Mouse (Mus musculus) lung, embryonic 15.5 days (tissue): Measurements from ENCODE around the gene Olfr206. TPM values are rescaled to one million over a fixed set of nuclear protein-coding genes. Genes with fewer than 3 reads are reported as not detected.
"Not testable (repeated sequence)": the region's sequence is repeated elsewhere in the genome, so short reads cannot be mapped to it uniquely, and the experiment has no call there.

Experiments
- ATAC-seq: fragments of 200-750 bp; cut with Nextera tagmentation; 2 replicates; pipeline ENCODE4 v1.8.0; 2017; ENCODE audit warnings: moderate number of reproducible peaks, borderline replicate concordance; ENCODE audit not compliant: low FRiP score, low TSS enrichment; ENCODE audit errors: extremely low read depth
- H3K27ac ChIP-seq: fragments of 300-500 bp; sonication (generic); 2 replicates; pipeline ENCODE4 v1.5.1; 2015; ENCODE audit warnings: moderate library complexity, mild to moderate bottlenecking, inconsistent platforms
- H3K27me3 ChIP-seq: fragments of 300-500 bp; sonication (generic); 2 replicates; pipeline ENCODE4 v1.6.1; 2015; ENCODE audit warnings: inconsistent platforms
- H3K36me3 ChIP-seq: fragments of 300-500 bp; sonication (generic); 2 replicates; pipeline ENCODE4 v1.6.1; 2015; ENCODE audit warnings: inconsistent platforms
- H3K4me1 ChIP-seq: fragments of 300-500 bp; sonication (generic); 2 replicates; pipeline ENCODE4 v1.6.1; 2015; ENCODE audit warnings: inconsistent platforms
- H3K4me2 ChIP-seq: fragments of 300-500 bp; sonication (generic); 2 replicates; pipeline ENCODE4 v1.6.1; 2015; ENCODE audit warnings: inconsistent platforms, mild to moderate bottlenecking, moderate library complexity
- H3K4me3 ChIP-seq: fragments of 300-500 bp; sonication (generic); 2 replicates; pipeline ENCODE4 v1.5.1; 2015; ENCODE audit warnings: mild to moderate bottlenecking, inconsistent platforms
- H3K9ac ChIP-seq: fragments of 300-500 bp; sonication (generic); 2 replicates; pipeline ENCODE4 v1.6.1; 2015; ENCODE audit warnings: inconsistent platforms
- H3K9me3 ChIP-seq: fragments of 300-500 bp; sonication (generic); 2 replicates; pipeline ENCODE4 v1.6.1; 2016; ENCODE audit warnings: inconsistent platforms
- WGBS: fragments of 180-500 bp; shearing (Covaris S2); methylation state at CpG from one replicate; pipeline ENCODE4 v1.1.7; 2015; 5-methylcytosine and 5-hydroxymethylcytosine counted together
- polyA plus RNA-seq: library from polyadenylated mRNA; unstranded; fragments of >200 nt; fragmentation: Nextera tagmentation; extraction: Ambion mirVana; gene quantifications from 2 replicates; pipeline ENCODE4 v1.2.1, GENCODE M21; 2015

Olfr206 gene
- not detected in 2 replicates for polyA plus RNA-seq

- Histone ChIP-seq H3K36me3 (no peaks in the 10 kb centered on the region), H3K4me1 (no peaks in the 10 kb centered on the region), H3K4me3 (no peak within 1 kb of the TSS), H3K4me2 (no peak within 1 kb of the TSS), H3K9me3 (no peaks in the 10 kb centered on the region), H3K27me3 (no peaks in the 10 kb centered on the region), H3K9ac (no peak within 1 kb of the TSS), H3K27ac (no peak within 1 kb of the TSS)
- no peak for ATAC-seq
- WGBS = 83% methylated on average over 1 of the region's 1 CpGs
Measured at GRCm38 (mm10) chr16:59349146-59349545, at the start of gene Olfr206. Gene Olfr206, minus strand, starts transcription at chr16:59349246.

- Histone ChIP-seq H3K9ac (no peak overlapping the region), H3K27me3 (no peaks in the 10 kb centered on the region), H3K27ac (no peak overlapping the region), H3K4me1 (no peaks in the 10 kb centered on the region), H3K4me3 (no peak overlapping the region), H3K4me2 (no peak overlapping the region), H3K36me3 (no peaks in the 10 kb centered on the region), H3K9me3 (no peaks in the 10 kb centered on the region)
- WGBS = 51% methylated on average over 3 of the region's 3 CpGs
- ATAC-seq = peak; percentile 52; the same call in 1 of the 2 replicates
Measured at GRCm38 (mm10) chr16:59393300-59393699, 44.3 kb upstream of the Olfr206 start.

- WGBS = 67% methylated on average over 2 of the region's 2 CpGs
Measured at GRCm38 (mm10) chr16:59363893-59364292, 14.8 kb upstream of the Olfr206 start, which contains the start of gene Olfr209. Gene Olfr209, minus strand, starts transcription at chr16:59363993.

GRCm38 (mm10) chr16:59331038-59331437 is 18.0 kb downstream of the Olfr206 start, which contains the start of gene Olfr205:
Gene Olfr205, minus strand, starts transcription at chr16:59331138.
- ATAC-seq = no peak
- H3K27me3 ChIP-seq = no peaks in the 10 kb centered on the region
- no peaks in the 10 kb centered on the region for H3K9me3 ChIP-seq
- H3K27ac ChIP-seq = no peak within 1 kb of the TSS
- no peak within 1 kb of the TSS for H3K4me3 ChIP-seq
- H3K4me2 ChIP-seq = no peak within 1 kb of the TSS
- no peaks in the 10 kb centered on the region for H3K36me3 ChIP-seq
- H3K9ac ChIP-seq = no peak within 1 kb of the TSS
- no peaks in the 10 kb centered on the region for H3K4me1 ChIP-seq

More at GRCm38 (mm10) chr16:59363893-59364292, 14.8 kb upstream of the Olfr206 start, which contains the start of gene Olfr209:
- Histone ChIP-seq H3K4me2 (no peak within 1 kb of the TSS), H3K4me1 (no peaks in the 10 kb centered on the region), H3K27ac (no peak within 1 kb of the TSS), H3K9me3 (no peaks in the 10 kb centered on the region), H3K36me3 (no peaks in the 10 kb centered on the region), H3K27me3 (no peaks in the 10 kb centered on the region), H3K9ac (no peak within 1 kb of the TSS), H3K4me3 (no peak within 1 kb of the TSS)
- no peak for ATAC-seq

GRCm38 (mm10) chr16:59323262-59323661 is 25.8 kb downstream of the Olfr206 start:
- H3K4me1 ChIP-seq, H3K27me3 ChIP-seq, ATAC-seq, H3K27ac ChIP-seq, H3K36me3 ChIP-seq, H3K4me3 ChIP-seq, H3K4me2 ChIP-seq, H3K9me3 ChIP-seq, H3K9ac ChIP-seq: not testable (repeated sequence)
- WGBS = 39% methylated on average over 1 of the region's 1 CpGs

GRCm38 (mm10) chr16:59318148-59318547 is 30.9 kb downstream of the Olfr206 start, which contains the start of gene Olfr204:
Gene Olfr204, minus strand, starts transcription at chr16:59318248.
- ATAC-seq = no peak

GRCm38 (mm10) chr16:59298581-59298980 is 50.5 kb downstream of the Olfr206 start, which contains the start of gene Olfr203:
Gene Olfr203, plus strand, starts transcription at chr16:59298881.
- no peaks in the 10 kb centered on the region for H3K36me3 ChIP-seq
- no peaks in the 10 kb centered on the region for H3K9me3 ChIP-seq
- no peaks in the 10 kb centered on the region for H3K27me3 ChIP-seq
- no peak within 1 kb of the TSS for H3K27ac ChIP-seq
- H3K4me3 ChIP-seq = no peak within 1 kb of the TSS
- H3K4me1 ChIP-seq = no peaks in the 10 kb centered on the region
- 81% methylated on average over 2 of the region's 2 CpGs for WGBS
- H3K4me2 ChIP-seq = no peak within 1 kb of the TSS
- ATAC-seq = no peak
- no peak within 1 kb of the TSS for H3K9ac ChIP-seq

More at GRCm38 (mm10) chr16:59318148-59318547, 30.9 kb downstream of the Olfr206 start, which contains the start of gene Olfr204:
- Histone ChIP-seq H3K4me2 (no peak within 1 kb of the TSS), H3K36me3 (no peaks in the 10 kb centered on the region), H3K27me3 (no peaks in the 10 kb centered on the region), H3K27ac (no peak within 1 kb of the TSS), H3K9ac (no peak within 1 kb of the TSS), H3K9me3 (no peaks in the 10 kb centered on the region), H3K4me3 (no peak within 1 kb of the TSS), H3K4me1 (no peaks in the 10 kb centered on the region)

Other genes with a start within 250 kb of the Olfr206 start
- gene Olfr193, start 237.4 kb downstream of the Olfr206 start, polyA plus RNA-seq = not detected in 2 replicates
- gene Olfr194, start 228.2 kb downstream of the Olfr206 start, polyA plus RNA-seq = not detected in 2 replicates
- not detected in 2 replicates for gene Olfr195, start 202.2 kb downstream of the Olfr206 start, polyA plus RNA-seq
- not detected in 2 replicates for gene Olfr196, start 178.8 kb downstream of the Olfr206 start, polyA plus RNA-seq
- gene Olfr198, start 145.7 kb downstream of the Olfr206 start, polyA plus RNA-seq = not detected in 2 replicates
- gene Olfr199, start 129.5 kb downstream of the Olfr206 start, polyA plus RNA-seq = not detected in 2 replicates
- gene Olfr201, start 76.6 kb downstream of the Olfr206 start, polyA plus RNA-seq = not detected in 2 replicates
- gene Olfr202, start 62.5 kb downstream of the Olfr206 start, polyA plus RNA-seq = not detected in 2 replicates
- not detected in 2 replicates for gene Olfr203, start 50.4 kb downstream of the Olfr206 start, polyA plus RNA-seq
- gene Olfr204, start 31.0 kb downstream of the Olfr206 start, polyA plus RNA-seq = not detected in 2 replicates
- gene Olfr205, start 18.1 kb downstream of the Olfr206 start, polyA plus RNA-seq = not detected in 2 replicates
- gene Olfr209, start 14.7 kb upstream of the Olfr206 start, polyA plus RNA-seq = not detected in 2 replicates
- gene Gabrr3, start 58.1 kb upstream of the Olfr206 start, polyA plus RNA-seq = not detected in 2 replicates
- gene Riox2, start 122.5 kb upstream of the Olfr206 start, polyA plus RNA-seq = 26.2 and 29.4 TPM in 2 replicates